ENCODE assay signal across 8 mouse cellular contexts in genomic region chr2:155819449-155820251, GRCm38 (mm10). TPM values are rescaled to one million over a fixed set of nuclear protein-coding genes. Genes with fewer than 3 reads are reported as not detected.
A peak's percentile ranks its signal among the peaks of the same experiment; 100 is the strongest.
DNase-seq lines count a peak whose midpoint lies in the region; ATAC-seq lines count a peak whose summit lies in the region.

No protein-coding gene starts in this region.

- DNase-seq in lung, postnatal 4 days, result no peak
- DNase-seq in cerebellum, postnatal 25 days, result peak; percentile 50 to 65
- DNase-seq in spleen, postnatal 14 days (ENCODE audit: low spot score in 2 of 2), result no peak
- no peak for DNase-seq in frontal cortex, postnatal 14 days (ENCODE audit: low spot score in 2 of 2)

- peak overlapping the region; percentile 45 for H3K4me2 ChIP-seq in lung, embryonic 16.5 days (ENCODE audit: low read depth, low read length)
- peak overlapping the region; percentile 83 for H3K4me2 ChIP-seq in hindbrain, embryonic 13.5 days
- H3K4me2 ChIP-seq in limb, embryonic 15.5 days, result peak overlapping the region; percentile 86
- H3K4me2 ChIP-seq in stomach, embryonic 16.5 days (ENCODE audit: low read depth, low read length), result peak overlapping the region; percentile 33; the same call in 1 of the 2 replicates

- H3K27me3 ChIP-seq in lung, embryonic 16.5 days (ENCODE audit: control insufficient read depth, insufficient read depth, low read depth, low read length), result no peaks in the 10 kb centered on the region
- H3K27me3 ChIP-seq in hindbrain, embryonic 13.5 days, result no peaks in the 10 kb centered on the region
- H3K27me3 ChIP-seq in limb, embryonic 15.5 days, result no peaks in the 10 kb centered on the region
- no peaks in the 10 kb centered on the region for H3K27me3 ChIP-seq in stomach, embryonic 16.5 days (ENCODE audit: control insufficient read depth, insufficient read depth, low read length)

- WGBS in lung, embryonic 16.5 days, result 56% methylated on average over 6 of the region's 6 CpGs
- WGBS in hindbrain, embryonic 13.5 days, result 60% methylated on average over 6 of the region's 6 CpGs
- 63% methylated on average over 6 of the region's 6 CpGs for WGBS in limb, embryonic 15.5 days
- 52% methylated on average over 6 of the region's 6 CpGs for WGBS in stomach, embryonic 16.5 days

- ATAC-seq in lung, embryonic 16.5 days (ENCODE audit: low read depth), result 0 out of 2 replicates have a peak, but pooled peaks have one; percentile 0
- ATAC-seq in hindbrain, embryonic 13.5 days (ENCODE audit: low FRiP score), result peak; percentile 8; the same call in 1 of the 2 replicates
- ATAC-seq in limb, embryonic 15.5 days (ENCODE audit: insufficient number of reproducible peaks, low FRiP score, low TSS enrichment, low read depth), result peak; percentile 7; the same call in 1 of the 2 replicates
- peak; percentile 59 for ATAC-seq in stomach, embryonic 16.5 days (ENCODE audit: insufficient read depth, low FRiP score)

- H3K27ac ChIP-seq in lung, embryonic 16.5 days (ENCODE audit: low read length), result peak overlapping the region; percentile 55
- H3K27ac ChIP-seq in hindbrain, embryonic 13.5 days, result peak overlapping the region; percentile 91
- peak overlapping the region; percentile 88 for H3K27ac ChIP-seq in limb, embryonic 15.5 days
- peak overlapping the region; percentile 94 for H3K27ac ChIP-seq in stomach, embryonic 16.5 days (ENCODE audit: low read length)

- peak overlapping the region; percentile 88 for H3K4me3 ChIP-seq in lung, embryonic 16.5 days (ENCODE audit: low read length)
- peak overlapping the region; percentile 58 for H3K4me3 ChIP-seq in hindbrain, embryonic 13.5 days
- peak overlapping the region; percentile 78 for H3K4me3 ChIP-seq in limb, embryonic 15.5 days
- peak overlapping the region; percentile 84 for H3K4me3 ChIP-seq in stomach, embryonic 16.5 days (replicated peaks; ENCODE audit: low read length)

- H3K9ac ChIP-seq in lung, embryonic 16.5 days (ENCODE audit: low read length), result peak overlapping the region; percentile 90
- H3K9ac ChIP-seq in hindbrain, embryonic 13.5 days, result peak overlapping the region; percentile 90
- peak overlapping the region; percentile 76; the same call in 1 of the 2 replicates for H3K9ac ChIP-seq in limb, embryonic 15.5 days
- H3K9ac ChIP-seq in stomach, embryonic 16.5 days (ENCODE audit: low read length), result peak overlapping the region; percentile 91

- no peaks in the 10 kb centered on the region for H3K9me3 ChIP-seq in lung, embryonic 16.5 days (ENCODE audit: control insufficient read depth, low read length)
- H3K9me3 ChIP-seq in hindbrain, embryonic 13.5 days, result no peaks in the 10 kb centered on the region
- no peaks in the 10 kb centered on the region for H3K9me3 ChIP-seq in limb, embryonic 15.5 days
- H3K9me3 ChIP-seq in stomach, embryonic 16.5 days (replicated peaks; ENCODE audit: control insufficient read depth, low read length), result no peaks in the 10 kb centered on the region

- H3K4me1 ChIP-seq in lung, embryonic 16.5 days (replicated peaks; ENCODE audit: control insufficient read depth, insufficient read depth, low read length), result peaks cover 12% of the 10 kb centered on the region
- peaks cover 33% of the 10 kb centered on the region for H3K4me1 ChIP-seq in hindbrain, embryonic 13.5 days (replicated peaks)
- peaks cover 27% of the 10 kb centered on the region for H3K4me1 ChIP-seq in limb, embryonic 15.5 days
- H3K4me1 ChIP-seq in stomach, embryonic 16.5 days (ENCODE audit: control insufficient read depth, insufficient read depth, low read length), result peaks cover 17% of the 10 kb centered on the region

- peaks cover 27% of the 10 kb centered on the region for H3K36me3 ChIP-seq in lung, embryonic 16.5 days (ENCODE audit: control insufficient read depth, insufficient read depth, low read length)
- peaks cover 74% of the 10 kb centered on the region for H3K36me3 ChIP-seq in hindbrain, embryonic 13.5 days
- peaks cover 45% of the 10 kb centered on the region for H3K36me3 ChIP-seq in limb, embryonic 15.5 days
- H3K36me3 ChIP-seq in stomach, embryonic 16.5 days (ENCODE audit: control insufficient read depth, insufficient read depth, low read length), result peaks cover 12% of the 10 kb centered on the region; the same call in 1 of the 2 replicates

RNA-seq across cellular contexts. Expression of gene BC029722, which starts 0.4 kb away (rescaled TPM):
- polyA plus RNA-seq in lung, embryonic 16.5 days (2015; fragmentation: Nextera tagmentation; extraction: Ambion mirVana), result 19.4 and 21.6 TPM in 2 replicates
- polyA plus RNA-seq in hindbrain, embryonic 13.5 days (2015; fragmentation: Nextera tagmentation; extraction: Ambion mirVana), result 28.5 and 28.6 TPM in 2 replicates
- 21.5 and 21.7 TPM in 2 replicates for polyA plus RNA-seq in limb, embryonic 15.5 days (2015; fragmentation: Nextera tagmentation; extraction: Ambion mirVana)
- 22.1 and 25.7 TPM in 2 replicates for polyA plus RNA-seq in stomach, embryonic 16.5 days (2015; fragmentation: Nextera tagmentation; extraction: Ambion mirVana)

RNA-seq across cellular contexts. Expression of gene Eif6, which starts 7.1 kb away (rescaled TPM):
- polyA plus RNA-seq in lung, embryonic 16.5 days (2015; fragmentation: Nextera tagmentation; extraction: Ambion mirVana), result 155 and 163 TPM in 2 replicates
- polyA plus RNA-seq in hindbrain, embryonic 13.5 days (2015; fragmentation: Nextera tagmentation; extraction: Ambion mirVana), result 148 and 152 TPM in 2 replicates
- 200 and 226 TPM in 2 replicates for polyA plus RNA-seq in limb, embryonic 15.5 days (2015; fragmentation: Nextera tagmentation; extraction: Ambion mirVana)
- polyA plus RNA-seq in stomach, embryonic 16.5 days (2015; fragmentation: Nextera tagmentation; extraction: Ambion mirVana), result 221 and 238 TPM in 2 replicates

RNA-seq across cellular contexts. Expression of gene Fam83c, which starts 15.0 kb away (rescaled TPM):
- 0.11 and 0.13 TPM in 2 replicates for polyA plus RNA-seq in lung, embryonic 16.5 days (2015; fragmentation: Nextera tagmentation; extraction: Ambion mirVana)
- 0.60 and 0.63 TPM in 2 replicates for polyA plus RNA-seq in hindbrain, embryonic 13.5 days (2015; fragmentation: Nextera tagmentation; extraction: Ambion mirVana)
- 2.4 and 2.5 TPM in 2 replicates for polyA plus RNA-seq in limb, embryonic 15.5 days (2015; fragmentation: Nextera tagmentation; extraction: Ambion mirVana)
- 5.4 and 5.8 TPM in 2 replicates for polyA plus RNA-seq in stomach, embryonic 16.5 days (2015; fragmentation: Nextera tagmentation; extraction: Ambion mirVana)

RNA-seq across cellular contexts. Expression of gene Mmp24, which starts 44.5 kb away (rescaled TPM):
- polyA plus RNA-seq in lung, embryonic 16.5 days (2015; fragmentation: Nextera tagmentation; extraction: Ambion mirVana), result 0.06 and 0.09 TPM in 2 replicates
- 11.3 and 11.9 TPM in 2 replicates for polyA plus RNA-seq in hindbrain, embryonic 13.5 days (2015; fragmentation: Nextera tagmentation; extraction: Ambion mirVana)
- polyA plus RNA-seq in limb, embryonic 15.5 days (2015; fragmentation: Nextera tagmentation; extraction: Ambion mirVana), result 0.06 and 0.11 TPM in 2 replicates
- polyA plus RNA-seq in stomach, embryonic 16.5 days (2015; fragmentation: Nextera tagmentation; extraction: Ambion mirVana), result 0.23 and 0.31 TPM in 2 replicates

Comparison
In these comparisons a context has a peak if more than half of its experiments do, and no peak if none do; other contexts are left out.
1. ATAC-seq: peak in every context shown above with its lines; median percentile 59 in stomach, embryonic 16.5 days; 8 in hindbrain, embryonic 13.5 days; 7 in limb, embryonic 15.5 days; 0 in lung, embryonic 16.5 days.
2. H3K4me2 ChIP-seq: peak in every context shown above with its lines; median percentile 86 in limb, embryonic 15.5 days; 83 in hindbrain, embryonic 13.5 days; 45 in lung, embryonic 16.5 days; 33 in stomach, embryonic 16.5 days.
3. DNase-seq: peak in cerebellum, postnatal 25 days (2 of 2); none in lung, postnatal 4 days (0 of 2), spleen, postnatal 14 days (0 of 2) and frontal cortex, postnatal 14 days (0 of 2).
4. Peak in every context shown above with its lines, with median percentiles within 50 percentile points of each other: H3K27ac ChIP-seq, H3K4me3 ChIP-seq and H3K9ac ChIP-seq.